Mouse (Mus musculus) hindbrain, embryonic 11.5 days (tissue): ENCODE results near the gene H2-Ob. TPM values are rescaled to one million over a fixed set of nuclear protein-coding genes. Genes with fewer than 3 reads are reported as not detected.

Experiments
- ATAC-seq: fragments of 200-750 bp; cut with Nextera tagmentation; 2 replicates; pipeline ENCODE4 v1.8.0; 2017; ENCODE audit warnings: mild to moderate bottlenecking, moderate TSS enrichment, moderate library complexity; ENCODE audit not compliant: low FRiP score
- DNase-seq: peaks from one replicate; pipeline ENCODE4 v3.0.0-alpha.2; 2015; ENCODE audit warnings: low spot score
- H3K27ac ChIP-seq: fragments of 300-500 bp; sonication (generic); 2 replicates; pipeline ENCODE4 v1.5.1; 2014; ENCODE audit warnings: mild to moderate bottlenecking, low read depth, low read length
- H3K27me3 ChIP-seq: fragments of 300-500 bp; sonication (generic); 2 replicates; pipeline ENCODE4 v1.6.1; 2014; ENCODE audit warnings: mild to moderate bottlenecking, low read length, moderate library complexity, mixed read lengths; ENCODE audit not compliant: control insufficient read depth, insufficient read depth
- H3K36me3 ChIP-seq: fragments of 300-500 bp; sonication (generic); 2 replicates; pipeline ENCODE4 v1.6.1; 2014; ENCODE audit warnings: mild to moderate bottlenecking, low read length, moderate library complexity, mixed read lengths; ENCODE audit not compliant: control insufficient read depth, insufficient read depth
- H3K4me1 ChIP-seq: fragments of 300-500 bp; sonication (generic); replicated peaks from 2 replicates; pipeline ENCODE4 v1.6.1; 2014; ENCODE audit warnings: low read length, mixed read lengths; ENCODE audit not compliant: control insufficient read depth, insufficient read depth
- H3K4me2 ChIP-seq: fragments of 300-500 bp; sonication (generic); replicated peaks from 2 replicates; pipeline ENCODE4 v1.6.1; 2014; ENCODE audit warnings: mild to moderate bottlenecking, low read depth, low read length
- H3K4me3 ChIP-seq: fragments of 300-500 bp; sonication (generic); 2 replicates; pipeline ENCODE4 v1.5.1; 2014; ENCODE audit warnings: low read depth, low read length
- H3K9ac ChIP-seq: fragments of 300-500 bp; sonication (generic); 2 replicates; pipeline ENCODE4 v1.6.1; 2014; ENCODE audit warnings: low read depth, low read length
- H3K9me3 ChIP-seq: fragments of 300-500 bp; sonication (generic); 2 replicates; pipeline ENCODE4 v1.6.1; 2016; ENCODE audit warnings: low read length; ENCODE audit not compliant: control insufficient read depth
- WGBS: fragments of 180-500 bp; shearing (Covaris S2); extraction: QIAGEN DNeasy Blood & Tissue Kit; methylation state at CpG from one replicate; pipeline ENCODE4 v1.1.7; 2014; 5-methylcytosine and 5-hydroxymethylcytosine counted together
- polyA plus RNA-seq: library from polyadenylated mRNA; unstranded; fragments of >200 nt; fragmentation: Nextera tagmentation; extraction: Ambion mirVana; gene quantifications from 2 replicates; pipeline ENCODE4 v1.2.1, GENCODE M21; 2014

H2-Ob gene
- polyA plus RNA-seq, 1 experiment from 2014 or later: not detected

- no peak for ATAC-seq
Measured at GRCm38 (mm10) chr17:34205021-34205745, 33.5 kb upstream of the H2-Ob start.

GRCm38 (mm10) chr17:34205746-34206176, 32.9 kb upstream of the H2-Ob start:
- DNase-seq (peak; percentile 48), ATAC-seq (no peak)
- Histone ChIP-seq H3K9ac (no peak overlapping the region), H3K9me3 (no peaks in the 10 kb centered on the region), H3K27me3 (peaks cover 23% of the 10 kb centered on the region), H3K4me2 (no peak overlapping the region), H3K36me3 (no peaks in the 10 kb centered on the region), H3K27ac (no peak overlapping the region), H3K4me1 (peaks cover 6% of the 10 kb centered on the region; the same call in 1 of the 2 replicates), H3K4me3 (no peak overlapping the region)
- 22% methylated on average over 9 of the region's 9 CpGs for WGBS

More at GRCm38 (mm10) chr17:34205021-34205745, 33.5 kb upstream of the H2-Ob start:
- no peak for DNase-seq
- H3K9ac ChIP-seq: no peak overlapping the region; the same call in 1 of the 2 replicates
- H3K36me3 ChIP-seq: no peaks in the 10 kb centered on the region
- WGBS: 19% methylated on average over 18 of the region's 18 CpGs
- peaks cover 6% of the 10 kb centered on the region; the same call in 1 of the 2 replicates for H3K4me1 ChIP-seq
- H3K4me2 ChIP-seq: peak overlapping the region; percentile 89
- no peak overlapping the region for H3K27ac ChIP-seq
- peak overlapping the region; percentile 61 for H3K4me3 ChIP-seq
- peaks cover 23% of the 10 kb centered on the region for H3K27me3 ChIP-seq
- no peaks in the 10 kb centered on the region for H3K9me3 ChIP-seq

DNA sequence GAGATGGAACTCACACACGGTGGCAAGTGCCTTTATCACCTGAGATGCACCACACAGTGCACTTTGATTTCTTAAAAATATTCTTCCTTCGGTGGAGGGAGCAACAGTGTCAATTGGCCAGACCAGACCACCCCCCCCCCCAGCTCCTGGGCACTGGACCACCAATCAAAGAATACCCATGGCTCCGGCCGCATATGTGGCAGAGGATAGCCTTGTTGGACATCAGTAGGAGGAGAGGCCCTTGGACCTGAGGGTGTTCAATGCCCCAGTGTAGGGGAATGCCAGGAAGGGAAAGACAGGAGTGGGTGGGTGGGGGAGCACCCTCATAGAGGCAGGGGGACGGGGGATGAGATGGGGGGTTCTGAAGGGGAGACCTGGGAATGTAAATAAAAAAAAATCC, 32.0 kb upstream of the H2-Ob start:
- Histone ChIP-seq H3K27me3 (peaks cover 22% of the 10 kb centered on the region), H3K9me3 (no peaks in the 10 kb centered on the region), H3K4me2 (no peak overlapping the region), H3K4me3 (no peak overlapping the region), H3K27ac (no peak overlapping the region), H3K36me3 (no peaks in the 10 kb centered on the region), H3K4me1 (peaks cover 6% of the 10 kb centered on the region; the same call in 1 of the 2 replicates), H3K9ac (no peak overlapping the region)
- DNase-seq (no peak), ATAC-seq (no peak)
- 94% methylated on average over 5 of the region's 5 CpGs for WGBS

GRCm38 (mm10) chr17:34207456-34207855, 31.2 kb upstream of the H2-Ob start:
- ATAC-seq (no peak), DNase-seq (no peak)
- H3K4me2 ChIP-seq: no peak overlapping the region
- peaks cover 27% of the 10 kb centered on the region for H3K27me3 ChIP-seq
- no peaks in the 10 kb centered on the region for H3K36me3 ChIP-seq
- H3K27ac ChIP-seq: no peak overlapping the region
- no peak overlapping the region for H3K4me3 ChIP-seq
- WGBS: 57% methylated on average over 3 of the region's 3 CpGs
- H3K9me3 ChIP-seq: no peaks in the 10 kb centered on the region
- H3K9ac ChIP-seq: no peak overlapping the region
- H3K4me1 ChIP-seq: peaks cover 6% of the 10 kb centered on the region; the same call in 1 of the 2 replicates

DNA sequence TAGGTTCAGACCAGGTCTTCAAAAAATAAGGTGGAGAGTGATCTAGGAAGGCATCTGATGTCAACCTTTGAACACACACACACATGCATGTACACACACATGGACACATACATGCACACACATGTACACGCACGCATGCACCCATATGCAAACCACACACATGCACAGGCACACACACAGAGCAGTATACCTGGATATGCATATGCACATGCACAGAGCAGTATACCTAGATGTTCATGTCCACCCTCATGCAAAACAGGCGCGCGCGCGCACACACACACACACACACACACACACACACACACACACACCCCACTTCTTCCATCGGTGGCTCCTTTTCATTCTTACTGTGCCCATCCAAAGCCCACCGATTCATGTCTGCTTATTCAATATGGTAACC, 30.8 kb upstream of the H2-Ob start:
- peaks cover 29% of the 10 kb centered on the region for H3K27me3 ChIP-seq
- H3K36me3 ChIP-seq: no peaks in the 10 kb centered on the region
- peaks cover 6% of the 10 kb centered on the region; the same call in 1 of the 2 replicates for H3K4me1 ChIP-seq
- H3K4me2 ChIP-seq: no peak overlapping the region
- WGBS: 94% methylated on average over 8 of the region's 9 CpGs
- DNase-seq (no peak), ATAC-seq (no peak)
- H3K9ac ChIP-seq: no peak overlapping the region
- no peak overlapping the region for H3K4me3 ChIP-seq
- H3K27ac ChIP-seq: no peak overlapping the region
- no peaks in the 10 kb centered on the region for H3K9me3 ChIP-seq

GRCm38 (mm10) chr17:34208421-34208820, 30.3 kb upstream of the H2-Ob start:
- Histone ChIP-seq H3K27me3 (peaks cover 33% of the 10 kb centered on the region), H3K4me2 (no peak overlapping the region), H3K9me3 (no peaks in the 10 kb centered on the region), H3K9ac (no peak overlapping the region), H3K27ac (no peak overlapping the region), H3K4me3 (no peak overlapping the region), H3K4me1 (peaks cover 6% of the 10 kb centered on the region; the same call in 1 of the 2 replicates), H3K36me3 (no peaks in the 10 kb centered on the region)
- WGBS: 30% methylated on average over 8 of the region's 10 CpGs
- DNase-seq (no peak), ATAC-seq (no peak)

- WGBS: 43% methylated on average over 3 of the region's 3 CpGs
- peaks cover 38% of the 10 kb centered on the region for H3K27me3 ChIP-seq
- H3K9ac ChIP-seq: no peak overlapping the region
- no peak overlapping the region for H3K27ac ChIP-seq
- no peak for DNase-seq
- no peaks in the 10 kb centered on the region for H3K9me3 ChIP-seq
- H3K36me3 ChIP-seq: no peaks in the 10 kb centered on the region
- no peak for ATAC-seq
- peaks cover 5% of the 10 kb centered on the region; the same call in 1 of the 2 replicates for H3K4me1 ChIP-seq
- no peak overlapping the region for H3K4me3 ChIP-seq
- H3K4me2 ChIP-seq: no peak overlapping the region
Measured at GRCm38 (mm10) chr17:34209680-34210079, 29.0 kb upstream of the H2-Ob start.

- DNase-seq: no peak
- no peak overlapping the region for H3K27ac ChIP-seq
- H3K4me3 ChIP-seq: no peak overlapping the region
- no peaks in the 10 kb centered on the region for H3K36me3 ChIP-seq
- H3K4me2 ChIP-seq: no peak overlapping the region
- H3K9ac ChIP-seq: no peak overlapping the region
- ATAC-seq: no peak
- no peaks in the 10 kb centered on the region for H3K9me3 ChIP-seq
- H3K27me3 ChIP-seq: peaks cover 33% of the 10 kb centered on the region
- no peaks in the 10 kb centered on the region for H3K4me1 ChIP-seq
- 86% methylated on average over 3 of the region's 3 CpGs for WGBS
Measured at GRCm38 (mm10) chr17:34210599-34210998, 28.1 kb upstream of the H2-Ob start.
